ENCODE assay signal across 13 mouse cellular contexts in the genomic region with DNA sequence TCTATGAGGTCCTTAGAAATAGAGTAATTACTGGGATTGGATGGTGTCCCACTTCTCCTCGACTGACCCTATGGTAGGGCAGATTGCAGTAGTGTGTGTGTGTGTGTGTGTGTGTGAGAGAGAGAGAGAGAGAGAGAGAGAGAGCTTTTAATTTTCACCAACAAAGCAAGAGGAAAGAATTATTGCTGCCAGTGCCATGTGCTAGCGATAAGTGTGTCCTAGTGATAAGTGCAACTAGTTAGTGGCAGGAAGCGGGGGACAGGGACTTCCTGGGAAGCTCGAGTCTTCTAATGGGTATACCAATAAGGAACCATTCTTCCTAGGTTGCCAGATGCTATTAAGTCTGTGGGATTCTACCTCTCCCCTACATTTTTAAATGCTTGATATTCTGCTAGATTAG.
"Had no signal": no experiment of that assay in that cellular context is flagged by ENCODE, and none has a peak within 500 bp of the region (broad histone marks: within the 10 kb centered on the region; RNA-seq: fewer than 3 reads in every experiment).

No protein-coding gene starts in this region.

- H3K4me3 ChIP-seq: limb, embryonic 15.5 days; midbrain, embryonic 13.5 days had no signal

- H3K9ac ChIP-seq: limb, embryonic 15.5 days; lung, embryonic 14.5 days; midbrain, embryonic 13.5 days had no signal

- H3K27ac ChIP-seq: limb, embryonic 15.5 days; macrophage; midbrain, embryonic 13.5 days; stomach, postnatal 0 days had no signal

- H3K36me3 ChIP-seq: limb, embryonic 15.5 days; midbrain, embryonic 13.5 days had no signal

- DNase-seq: kidney, adult 2 months; kidney, postnatal 36 days; layer of hippocampus, adult 9-11 months; layer of hippocampus, postnatal 36 days; lung, embryonic 14.5 days; lung, postnatal 10 days; right cerebral cortex, adult 18-20 months; thymus, adult 2 months; thymus, postnatal 25 days had no signal

- H3K4me2 ChIP-seq: limb, embryonic 15.5 days; lung, embryonic 14.5 days; midbrain, embryonic 13.5 days had no signal

- ATAC-seq: midbrain, embryonic 13.5 days had no signal

- H3K4me1 ChIP-seq: limb, embryonic 15.5 days; midbrain, embryonic 13.5 days had no signal

- H3K27me3 ChIP-seq: limb, embryonic 15.5 days; midbrain, embryonic 13.5 days had no signal

- H3K9me3 ChIP-seq: limb, embryonic 15.5 days; midbrain, embryonic 13.5 days had no signal
